Mouse (Mus musculus) megakaryocyte, embryonic 14.5 days (primary cell): ENCODE data around the gene Atf6b. TPM values are rescaled to one million over a fixed set of nuclear protein-coding genes. Genes with fewer than 3 reads are reported as not detected.

Experiments used
- H3K27me3 ChIP-seq: replicated peaks from 2 replicates; pipeline ENCODE3; 2012; ENCODE audit warnings: inconsistent platforms
- H3K36me3 ChIP-seq: replicated peaks from 2 replicates; pipeline ENCODE3; 2012; ENCODE audit warnings: low read length, inconsistent platforms, mixed read lengths
- H3K4me1 ChIP-seq: 2 replicates; pipeline ENCODE4 v1.6.1; 2012; ENCODE audit warnings: inconsistent platforms
- H3K4me3 ChIP-seq: replicated peaks from 2 replicates; pipeline ENCODE3; 2012; ENCODE audit warnings: moderate library complexity, mild to moderate bottlenecking, inconsistent platforms
- H3K9me3 ChIP-seq: 2 replicates; pipeline ENCODE4 v1.6.1; 2012; ENCODE audit warnings: inconsistent platforms
- FLI1 ChIP-seq: IDR thresholded peaks from 2 replicates; pipeline ENCODE4 v1.6.1; 2012; ENCODE audit warnings: low read length, inconsistent platforms, mixed read lengths
- GATA1 ChIP-seq: IDR thresholded peaks from 3 replicates; pipeline ENCODE4 v1.6.1; 2012; ENCODE audit warnings: mixed read lengths, low read length, inconsistent platforms, borderline replicate concordance
- polyA plus RNA-seq: library from polyadenylated mRNA; stranded (reverse); fragments of >175 nt; gene quantifications from 2 replicates; pipeline ENCODE4 v1.2.3, GENCODE M21; 2012; ENCODE audit warnings: low replicate concordance; ENCODE audit not compliant: insufficient read depth

The Atf6b gene
- polyA plus RNA-seq, 1 experiment = 192 TPM

DNA sequence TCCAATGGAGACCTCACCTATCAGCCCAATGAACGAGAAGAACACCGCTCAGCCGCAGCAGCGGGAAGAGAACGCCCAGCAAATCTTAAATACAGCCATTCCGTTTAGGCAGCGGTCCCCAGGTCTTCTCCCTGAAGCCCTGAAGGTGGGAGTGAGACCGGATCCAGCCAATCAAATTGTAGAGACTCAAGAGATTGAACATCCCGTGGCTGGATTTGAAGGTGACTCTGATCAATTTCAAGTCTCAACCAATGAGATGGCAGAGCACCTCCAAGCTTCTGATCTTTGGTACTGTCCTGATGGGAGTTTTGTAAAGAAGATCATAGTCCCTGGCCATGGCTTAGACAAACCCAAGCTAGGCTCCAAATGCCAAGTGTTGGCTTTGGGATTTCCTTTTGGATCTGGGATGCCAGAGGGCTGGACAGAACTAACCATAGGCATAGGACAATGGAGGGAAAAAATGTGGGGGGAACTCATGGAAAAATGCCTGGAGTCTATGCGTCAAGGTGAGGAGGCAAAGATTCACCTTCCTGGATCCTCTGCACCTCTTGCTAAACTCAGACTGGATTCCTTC is 1.6 kb upstream of the Atf6b start:
- Histone ChIP-seq H3K27me3 (peaks cover 2% of the 10 kb centered on the region), H3K36me3 (peaks cover 37% of the 10 kb centered on the region), H3K9me3 (no peaks in the 10 kb centered on the region), H3K4me1 (peaks cover 79% of the 10 kb centered on the region), H3K4me3 (peak overlapping the region; percentile 100)
- TF ChIP-seq FLI1 = no peak
- no peak for TF ChIP-seq GATA1

DNA sequence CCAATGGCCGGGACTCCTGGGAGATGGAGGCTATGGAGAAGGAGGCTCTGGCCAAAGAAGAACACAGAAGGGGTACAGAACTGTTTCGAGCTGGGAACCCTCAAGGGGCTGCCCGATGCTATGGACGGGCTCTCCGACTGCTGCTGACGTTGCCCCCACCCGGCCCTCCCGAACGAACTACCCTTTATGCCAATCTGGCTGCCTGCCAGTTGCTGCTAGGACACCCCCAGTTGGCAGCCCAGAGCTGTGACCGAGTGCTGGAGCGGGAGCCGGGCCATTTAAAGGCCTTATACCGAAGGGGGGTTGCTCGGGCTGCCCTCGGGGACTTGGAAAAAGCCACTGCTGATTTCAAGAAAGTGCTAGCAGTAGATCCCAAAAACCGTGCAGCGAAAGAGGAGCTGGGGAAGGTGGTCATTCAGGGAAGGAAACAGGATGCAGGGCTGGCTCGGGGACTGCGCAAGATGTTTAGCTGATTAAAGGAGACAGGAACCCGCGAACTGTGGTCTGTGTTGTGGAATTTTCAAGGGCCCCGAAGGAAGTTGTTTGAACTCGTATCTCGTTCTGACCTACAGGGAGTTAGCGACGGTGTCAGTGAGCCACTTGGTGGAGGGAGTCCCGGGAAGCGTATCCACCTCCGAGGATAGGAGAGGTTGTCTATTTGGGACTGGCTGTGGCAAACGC is 975 bp upstream of the Atf6b start:
- Histone ChIP-seq H3K36me3 (peaks cover 43% of the 10 kb centered on the region), H3K27me3 (peaks cover 2% of the 10 kb centered on the region), H3K4me3 (peak overlapping the region; percentile 100), H3K4me1 (peaks cover 77% of the 10 kb centered on the region), H3K9me3 (no peaks in the 10 kb centered on the region)
- TF ChIP-seq GATA1 = no peak
- TF ChIP-seq FLI1 = no peak

DNA sequence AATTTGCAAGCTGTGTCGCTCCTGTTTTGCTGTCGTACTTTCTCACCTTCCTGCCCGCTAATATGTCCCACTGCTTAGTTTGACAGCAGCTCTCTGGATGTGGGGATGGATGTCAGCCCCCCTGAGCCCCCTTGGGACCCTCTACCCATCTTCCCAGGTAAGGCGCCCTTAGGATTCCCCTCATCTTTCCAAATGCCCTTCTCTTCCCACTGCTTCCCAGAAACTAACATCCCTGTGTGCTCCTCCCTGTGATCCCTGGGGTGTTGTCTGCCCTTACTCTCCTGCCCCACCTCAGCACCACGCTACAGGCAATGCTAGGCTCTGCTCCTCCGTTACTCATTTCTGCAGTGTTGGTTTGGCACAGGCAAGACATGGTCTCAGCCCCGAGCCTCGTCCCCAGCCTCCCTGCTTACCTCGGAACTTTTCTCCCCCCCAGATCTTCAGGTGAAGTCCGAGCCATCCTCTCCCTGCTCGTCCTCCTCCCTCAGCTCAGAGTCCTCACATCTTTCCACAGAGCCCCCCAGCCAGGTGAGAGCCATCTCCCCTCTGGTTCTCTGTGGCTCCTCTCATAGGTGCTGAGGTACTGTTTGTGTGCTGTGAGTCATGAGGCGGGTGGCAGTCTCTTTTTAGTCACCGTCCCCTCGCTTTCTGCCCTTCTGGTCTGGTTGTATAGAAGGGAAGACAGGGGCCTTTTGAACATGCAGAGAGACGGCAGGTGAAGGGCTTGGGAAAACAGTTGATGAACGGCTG is 1.4 kb downstream of the Atf6b start:
- no peak for TF ChIP-seq GATA1
- no peak for TF ChIP-seq FLI1
- peaks cover 66% of the 10 kb centered on the region for H3K36me3 ChIP-seq
- peak overlapping the region; percentile 100 for H3K4me3 ChIP-seq
- peaks cover 58% of the 10 kb centered on the region for H3K4me1 ChIP-seq
- H3K27me3 ChIP-seq = no peaks in the 10 kb centered on the region
- no peaks in the 10 kb centered on the region for H3K9me3 ChIP-seq

DNA sequence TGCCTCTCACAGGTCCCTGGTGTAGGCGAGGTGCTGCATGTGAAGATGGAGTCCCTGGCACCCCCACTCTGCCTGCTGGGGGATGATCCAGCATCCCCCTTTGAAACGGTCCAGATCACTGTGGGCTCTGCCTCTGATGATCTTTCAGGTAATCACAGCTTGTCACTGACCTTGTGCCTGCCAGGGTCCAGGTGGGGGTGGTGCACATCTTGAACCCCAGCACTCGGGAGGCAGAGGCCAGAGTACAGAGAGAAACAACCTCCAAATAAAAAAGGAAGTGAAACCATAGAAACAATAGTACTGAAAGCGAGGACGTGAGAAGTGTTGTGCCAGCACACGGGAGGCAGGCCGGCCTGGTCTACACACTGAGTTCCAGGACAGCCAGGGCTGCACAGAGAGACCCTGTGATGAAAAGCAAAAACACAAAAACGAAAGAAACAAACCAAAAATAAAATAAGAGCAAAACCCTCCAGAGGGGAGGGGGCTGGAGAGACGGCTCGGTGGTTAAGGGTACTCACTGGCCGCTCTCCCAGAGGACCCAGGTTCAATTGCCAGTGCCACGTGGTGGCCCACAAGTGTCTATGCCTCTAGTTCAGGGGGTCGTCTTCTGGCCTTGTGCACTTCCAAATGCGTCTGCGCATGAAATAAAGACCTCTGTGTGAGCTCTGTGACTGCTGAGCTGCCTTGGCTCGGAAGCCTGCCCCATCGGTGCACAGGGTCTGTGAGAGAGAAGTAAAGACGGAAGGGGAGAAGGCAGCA is 2.3 kb downstream of the Atf6b start:
- peak overlapping the region; percentile 54 for H3K4me3 ChIP-seq
- H3K36me3 ChIP-seq = peaks cover 76% of the 10 kb centered on the region
- H3K4me1 ChIP-seq = peaks cover 54% of the 10 kb centered on the region
- TF ChIP-seq FLI1 (no peak), GATA1 (no peak)
- H3K9me3 ChIP-seq = no peaks in the 10 kb centered on the region
- no peaks in the 10 kb centered on the region for H3K27me3 ChIP-seq

DNA sequence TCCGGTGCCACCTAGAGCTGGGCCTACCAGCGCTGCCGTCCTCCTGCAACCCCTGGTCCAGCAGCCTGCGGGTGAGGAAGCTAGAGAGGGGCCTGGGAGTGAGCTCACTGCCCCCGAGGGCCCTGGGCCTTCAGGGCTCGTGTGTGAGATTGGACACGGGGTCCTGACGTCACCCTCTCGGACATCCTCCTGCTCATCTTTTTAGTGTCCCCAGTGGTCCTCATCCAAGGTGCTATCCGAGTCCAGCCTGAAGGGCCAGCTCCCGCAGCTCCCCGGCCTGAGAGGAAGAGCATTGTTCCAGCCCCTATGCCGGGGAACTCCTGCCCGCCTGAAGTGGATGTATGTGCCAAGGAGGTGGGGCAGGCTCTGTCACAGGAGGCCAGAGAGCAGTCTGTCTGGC is 3.8 kb downstream of the Atf6b start:
- H3K4me1 ChIP-seq = peaks cover 54% of the 10 kb centered on the region
- TF ChIP-seq GATA1 = no peak
- TF ChIP-seq FLI1 = no peak
- peaks cover 84% of the 10 kb centered on the region for H3K36me3 ChIP-seq
- no peaks in the 10 kb centered on the region for H3K27me3 ChIP-seq
- H3K9me3 ChIP-seq = no peaks in the 10 kb centered on the region
- peak overlapping the region; percentile 3 for H3K4me3 ChIP-seq

DNA sequence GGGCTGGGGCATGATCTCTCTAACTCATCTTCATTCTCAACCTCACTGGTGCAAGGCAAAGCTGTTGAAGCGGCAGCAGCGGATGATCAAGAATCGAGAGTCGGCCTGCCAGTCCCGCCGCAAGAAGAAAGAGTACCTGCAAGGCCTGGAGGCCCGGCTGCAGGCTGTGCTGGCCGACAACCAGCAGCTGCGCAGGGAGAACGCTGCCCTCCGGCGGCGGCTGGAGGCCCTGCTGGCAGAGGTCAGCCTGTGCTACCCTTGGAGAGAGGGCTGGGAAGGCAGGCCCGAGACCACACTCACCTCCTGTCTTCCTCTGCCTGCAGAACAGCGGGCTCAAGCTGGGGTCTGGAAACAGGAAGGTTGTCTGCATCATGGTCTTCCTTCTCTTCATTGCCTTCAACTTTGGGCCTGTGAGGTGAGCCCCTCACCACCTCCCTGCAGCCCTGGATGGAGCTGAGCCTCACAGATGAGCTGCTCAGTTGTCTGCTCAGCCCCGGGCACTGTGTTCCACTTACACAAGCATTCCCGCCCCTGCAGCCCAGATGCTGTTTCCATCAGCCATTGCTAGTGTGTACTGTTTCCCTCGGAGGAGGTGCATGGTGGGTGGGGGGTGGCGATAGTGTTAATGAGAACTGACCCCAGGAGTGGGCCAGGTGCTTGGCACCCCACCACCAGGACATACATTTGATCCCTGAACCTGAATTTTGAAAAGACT is 4.7 kb downstream of the Atf6b start:
- Histone ChIP-seq H3K27me3 (peaks cover 3% of the 10 kb centered on the region), H3K36me3 (peaks cover 82% of the 10 kb centered on the region), H3K4me1 (peaks cover 54% of the 10 kb centered on the region), H3K4me3 (no peak overlapping the region), H3K9me3 (no peaks in the 10 kb centered on the region)
- TF ChIP-seq GATA1 (no peak), FLI1 (no peak)

DNA sequence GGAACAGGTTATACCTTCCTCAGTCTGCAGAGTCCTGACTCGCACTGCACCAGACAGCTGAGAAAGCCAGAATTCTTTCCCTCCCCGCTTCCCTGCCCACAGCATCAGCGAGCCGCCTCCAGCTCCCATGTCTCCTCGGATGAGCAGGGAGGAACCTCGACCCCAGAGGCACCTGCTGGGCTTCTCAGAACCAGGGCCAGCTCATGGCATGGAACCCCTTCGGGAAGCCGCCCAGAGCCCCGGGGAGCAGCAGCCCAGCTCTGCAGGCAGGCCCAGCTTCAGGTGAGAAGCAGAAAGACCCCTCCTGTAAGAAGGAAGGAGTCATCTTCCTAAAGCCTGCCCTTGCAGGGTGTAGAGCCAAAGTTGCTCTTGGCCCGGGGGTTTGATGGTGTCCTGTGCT is 5.6 kb downstream of the Atf6b start:
- peaks cover 82% of the 10 kb centered on the region for H3K36me3 ChIP-seq
- peaks cover 6% of the 10 kb centered on the region for H3K27me3 ChIP-seq
- no peak overlapping the region for H3K4me3 ChIP-seq
- no peak for TF ChIP-seq FLI1
- TF ChIP-seq GATA1 = no peak
- H3K9me3 ChIP-seq = no peaks in the 10 kb centered on the region
- H3K4me1 ChIP-seq = peaks cover 58% of the 10 kb centered on the region

DNA sequence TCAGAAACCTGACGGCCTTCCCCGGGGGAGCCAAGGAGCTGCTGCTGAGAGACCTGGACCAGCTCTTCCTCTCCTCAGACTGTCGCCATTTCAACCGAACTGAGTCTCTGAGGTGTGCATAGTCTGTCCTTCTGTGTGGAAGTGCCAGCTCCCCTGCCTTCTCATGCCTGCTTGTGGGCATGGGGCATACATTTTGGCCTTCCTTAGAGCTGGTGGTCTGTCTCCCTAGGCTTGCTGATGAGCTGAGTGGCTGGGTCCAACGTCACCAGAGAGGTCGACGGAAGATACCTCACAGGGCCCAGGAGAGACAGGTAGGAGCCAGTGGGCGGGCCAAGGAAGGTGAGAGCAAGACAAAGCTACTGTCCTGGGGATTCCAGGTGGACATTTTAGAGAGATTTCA is 6.0 kb downstream of the Atf6b start:
- H3K4me1 ChIP-seq = peaks cover 56% of the 10 kb centered on the region
- H3K9me3 ChIP-seq = no peaks in the 10 kb centered on the region
- peaks cover 82% of the 10 kb centered on the region for H3K36me3 ChIP-seq
- no peak overlapping the region for H3K4me3 ChIP-seq
- TF ChIP-seq FLI1 (no peak), GATA1 (no peak)
- peaks cover 6% of the 10 kb centered on the region for H3K27me3 ChIP-seq

DNA sequence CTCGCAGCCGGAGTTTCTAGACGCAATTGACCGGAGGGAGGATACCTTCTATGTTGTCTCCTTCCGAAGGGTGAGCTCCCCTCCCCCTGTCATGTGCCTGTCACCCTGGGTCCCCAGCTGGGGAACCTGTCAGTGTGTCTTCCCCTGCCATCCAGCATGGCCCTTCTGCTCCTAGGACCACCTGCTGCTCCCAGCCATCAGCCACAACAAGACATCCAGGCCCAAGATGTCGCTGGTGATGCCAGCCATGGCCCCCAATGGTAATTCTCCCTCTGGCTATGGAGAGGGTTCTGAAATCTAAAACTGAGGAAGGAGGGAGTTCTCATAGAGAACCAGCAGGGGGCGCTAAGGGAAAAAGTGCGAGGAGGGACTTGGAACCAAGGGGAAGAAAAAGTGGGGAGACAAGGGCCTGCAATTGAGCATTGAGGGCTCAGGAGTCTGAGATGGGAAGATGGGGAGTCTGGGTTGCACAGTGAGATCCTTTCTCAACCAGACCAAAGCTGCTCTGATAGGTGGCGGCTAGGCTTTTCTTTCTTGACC is 6.9 kb downstream of the Atf6b start:
- H3K4me3 ChIP-seq = no peak overlapping the region
- H3K4me1 ChIP-seq = peaks cover 54% of the 10 kb centered on the region
- H3K9me3 ChIP-seq = no peaks in the 10 kb centered on the region
- H3K36me3 ChIP-seq = peaks cover 75% of the 10 kb centered on the region
- TF ChIP-seq FLI1 (no peak), GATA1 (no peak)
- peaks cover 11% of the 10 kb centered on the region for H3K27me3 ChIP-seq
